Mouse (Mus musculus) cortical plate, adult 2 months (tissue): Measurements from ENCODE around the gene Fam107b. TPM values are rescaled to one million over a fixed set of nuclear protein-coding genes. Genes with fewer than 3 reads are reported as not detected.

Source experiments
- H3K27ac ChIP-seq: fragments of 200-500 bp; 2 replicates; pipeline ENCODE4 v1.5.1; 2012; ENCODE audit warnings: low read length, control low read depth, inconsistent platforms; ENCODE audit not compliant: insufficient read depth
- H3K4me1 ChIP-seq: fragments of 200-500 bp; 2 replicates; pipeline ENCODE4 v1.6.1; 2011; ENCODE audit warnings: low read length; ENCODE audit not compliant: control insufficient read depth, insufficient read depth
- H3K4me3 ChIP-seq: fragments of 200-500 bp; 2 replicates; pipeline ENCODE4 v1.5.1; 2011; ENCODE audit warnings: mild to moderate bottlenecking, low read length, control low read depth; ENCODE audit not compliant: insufficient read depth
- CTCF ChIP-seq: fragments of 200-500 bp; IDR thresholded peaks from 2 replicates; pipeline ENCODE4 v1.5.1; 2011; ENCODE audit warnings: mild to moderate bottlenecking, control low read depth, low read length; ENCODE audit not compliant: insufficient read depth; ENCODE audit errors: extremely low read depth
- POLR2A ChIP-seq: fragments of 200-500 bp; IDR thresholded peaks from 2 replicates; pipeline ENCODE4 v1.6.1; 2011; ENCODE audit warnings: mild to moderate bottlenecking, low read length, control low read depth; ENCODE audit not compliant: insufficient read depth; ENCODE audit errors: extremely low read depth
- polyA plus RNA-seq: library from polyadenylated mRNA; depleted of rRNA; stranded (reverse); fragments of >200 nt; gene quantifications from 2 replicates; pipeline ENCODE4 v1.2.3, GENCODE M21; 2012; rRNA removed

Fam107b gene
- 8.0 and 9.5 TPM in 2 replicates for polyA plus RNA-seq

DNA sequence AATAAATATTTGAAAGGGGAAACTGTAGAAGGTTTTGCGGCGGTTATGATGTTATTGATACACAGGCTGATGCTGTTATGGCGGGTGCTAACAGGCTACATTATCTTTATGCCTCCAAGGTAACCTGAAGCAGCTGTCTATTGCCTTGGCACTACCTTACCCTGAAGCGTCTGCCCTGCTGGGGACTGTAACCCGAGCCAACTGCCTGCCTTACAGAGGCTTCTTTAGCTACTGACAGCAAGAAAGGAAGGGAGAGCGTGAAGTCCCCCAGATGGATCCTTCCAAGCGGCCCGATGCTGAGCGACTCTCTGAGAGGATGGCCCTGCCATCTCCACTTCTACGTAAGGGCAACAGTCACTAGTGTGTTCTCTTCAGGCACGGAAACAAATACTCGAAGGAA lies at the start of gene Fam107b:
Fam107b (plus strand) TSS at position 303 of the 400 bp plus-strand sequence.
- H3K27ac ChIP-seq, result no peak within 1 kb of the TSS
- no peak for TF ChIP-seq CTCF
- TF ChIP-seq POLR2A, result no peak
- H3K4me3 ChIP-seq, result no peak within 1 kb of the TSS
- no peaks in the 10 kb centered on the region for H3K4me1 ChIP-seq

DNA sequence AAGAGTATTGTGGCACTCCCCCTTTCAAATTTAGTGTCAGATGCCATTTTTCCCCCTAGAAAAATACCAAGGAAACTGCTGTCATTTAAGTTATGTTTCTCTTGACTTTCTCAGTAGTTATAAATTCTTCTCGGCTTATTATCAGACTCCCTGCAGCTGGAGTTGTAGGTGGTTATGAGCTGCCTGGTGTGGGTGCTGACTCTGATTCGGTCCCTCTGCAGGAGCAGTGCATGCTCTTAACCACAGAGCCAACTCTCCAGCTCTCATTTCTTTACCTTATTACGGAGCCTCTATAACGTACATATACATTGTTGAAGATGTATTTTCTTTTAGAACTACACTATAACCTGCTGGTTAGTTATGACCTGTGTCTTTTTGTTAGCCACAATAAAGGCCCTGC lies 47.7 kb upstream of the Fam107b start:
- TF ChIP-seq CTCF, result no peak
- TF ChIP-seq POLR2A, result no peak
- H3K27ac ChIP-seq, result no peak overlapping the region
- no peaks in the 10 kb centered on the region for H3K4me1 ChIP-seq

DNA sequence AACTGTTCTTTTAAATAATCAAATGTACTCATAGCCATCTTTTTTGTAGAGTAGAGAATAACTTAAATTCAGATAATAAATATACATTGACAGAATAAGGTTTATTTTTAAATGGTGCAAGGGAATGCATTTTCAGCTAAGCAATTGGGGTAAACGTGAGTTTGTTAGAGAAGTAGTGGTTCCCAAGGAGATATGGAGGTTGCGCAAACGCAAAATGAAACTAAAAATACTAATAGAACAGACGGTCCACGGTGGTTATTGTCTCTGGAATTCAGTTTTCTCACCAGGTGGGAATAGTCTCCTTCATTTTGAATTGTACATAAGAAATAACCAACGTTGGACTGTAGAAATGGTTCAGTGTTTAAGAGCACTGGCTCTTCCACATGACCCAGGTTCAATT lies 44.0 kb upstream of the Fam107b start:
- Histone ChIP-seq H3K4me1 (no peaks in the 10 kb centered on the region), H3K4me3 (no peak overlapping the region), H3K27ac (no peak overlapping the region)
- TF ChIP-seq POLR2A (no peak), CTCF (no peak)

More for the DNA sequence above, 47.7 kb upstream of the Fam107b start:
- H3K4me3 ChIP-seq, result no peak overlapping the region

DNA sequence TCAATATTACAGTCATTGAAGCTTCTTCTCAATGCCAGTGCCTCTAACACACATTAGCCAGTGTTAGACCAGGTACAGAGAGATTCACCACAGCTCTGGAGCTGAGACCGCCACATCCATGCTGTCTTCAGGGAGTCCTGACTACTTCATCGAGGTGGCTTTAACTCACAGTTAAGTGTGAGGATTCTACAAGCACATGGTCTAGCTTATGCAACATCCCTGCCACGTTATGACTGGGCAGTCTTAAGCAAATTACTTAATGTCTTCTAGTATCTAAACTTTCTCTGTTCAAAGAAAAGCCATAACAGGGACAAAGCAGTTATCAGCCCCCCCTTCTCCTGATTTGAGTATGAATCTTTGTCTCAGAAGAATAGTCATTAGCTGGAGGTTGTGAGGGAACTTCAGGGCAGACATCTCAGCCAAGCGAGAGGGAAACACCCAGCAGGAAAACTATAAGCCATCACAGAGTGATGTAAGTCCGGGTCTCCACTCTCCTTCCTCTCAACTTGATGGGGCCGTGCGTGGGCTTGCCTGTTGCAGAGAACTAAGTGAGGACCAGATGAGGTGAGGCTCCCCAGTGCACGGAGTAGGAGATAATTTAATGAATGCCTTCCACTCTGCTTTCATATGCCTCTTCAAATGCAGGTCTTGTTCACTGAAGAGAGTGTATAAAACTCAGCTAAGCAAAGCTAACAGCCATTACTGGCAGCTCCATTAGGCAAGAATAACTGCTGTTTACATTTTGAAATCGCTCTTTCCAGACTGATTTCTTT lies 28.8 kb upstream of the Fam107b start:
- TF ChIP-seq POLR2A, result no peak
- no peak for TF ChIP-seq CTCF
- H3K27ac ChIP-seq, result no peak overlapping the region
- H3K4me1 ChIP-seq, result no peaks in the 10 kb centered on the region
- no peak overlapping the region for H3K4me3 ChIP-seq

DNA sequence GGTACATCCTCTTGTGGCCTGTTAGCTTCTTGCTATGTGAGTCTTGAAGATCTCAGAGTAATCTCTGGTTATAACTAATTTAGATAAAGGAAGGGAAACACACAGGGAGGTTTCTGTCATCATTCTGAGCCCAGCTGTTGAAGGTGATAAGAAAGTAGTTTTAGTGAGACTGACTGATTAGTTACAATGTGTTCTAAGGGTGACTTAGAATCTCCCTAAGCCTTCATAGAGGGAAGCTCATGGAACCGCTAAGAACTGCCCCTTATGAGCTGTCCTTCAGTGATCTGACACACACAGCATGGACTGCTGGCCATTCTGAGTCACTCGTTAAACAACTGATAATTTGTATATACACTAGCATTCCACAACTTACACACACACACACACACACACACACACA lies 24.2 kb upstream of the Fam107b start:
- TF ChIP-seq CTCF, result no peak
- TF ChIP-seq POLR2A, result no peak
- no peaks in the 10 kb centered on the region for H3K4me1 ChIP-seq
- no peak overlapping the region for H3K4me3 ChIP-seq
- H3K27ac ChIP-seq, result no peak overlapping the region

DNA sequence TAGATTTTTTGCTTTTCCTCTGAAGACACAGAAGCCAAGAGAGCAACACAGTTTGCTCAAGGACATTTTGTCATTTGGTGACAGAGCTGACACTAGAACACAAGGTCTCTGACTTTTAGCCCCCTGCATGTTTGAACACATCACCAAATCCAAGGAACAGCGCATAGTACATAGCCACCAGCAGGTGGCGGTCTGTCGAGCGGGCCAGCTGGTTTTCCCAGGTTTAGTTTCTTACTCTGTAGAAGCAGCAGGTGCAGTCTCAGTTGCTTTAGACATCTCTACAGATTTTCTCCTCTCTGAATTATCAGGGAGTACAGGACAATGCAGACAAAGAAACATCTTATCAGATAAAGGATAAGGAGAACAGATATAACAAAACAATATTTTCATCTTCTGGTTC lies 23.7 kb upstream of the Fam107b start:
- no peaks in the 10 kb centered on the region for H3K4me1 ChIP-seq
- H3K4me3 ChIP-seq, result no peak overlapping the region
- TF ChIP-seq CTCF (peak; percentile 75), POLR2A (no peak)
- H3K27ac ChIP-seq, result no peak overlapping the region

DNA sequence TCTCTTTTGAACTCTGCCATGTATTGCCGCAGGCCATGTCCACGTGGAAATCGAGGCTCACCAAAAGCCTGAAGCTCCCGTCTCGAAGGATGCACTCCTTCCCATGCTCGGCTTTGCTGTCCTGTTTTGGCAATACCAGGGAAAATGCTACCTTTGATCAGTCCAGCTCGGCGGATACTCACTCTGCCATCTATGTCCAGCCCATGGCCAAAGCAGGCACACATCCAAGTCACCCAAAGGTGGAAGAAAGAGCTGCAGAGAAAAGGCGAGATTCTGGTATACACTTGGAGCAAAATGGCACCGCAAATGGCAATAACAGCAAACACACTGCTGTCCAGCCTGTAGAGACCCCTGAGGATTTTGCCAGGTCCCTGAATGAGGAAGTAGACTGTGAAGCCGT lies 318 bp downstream of the Fam107b start:
- TF ChIP-seq POLR2A (no peak), CTCF (no peak)
- H3K4me3 ChIP-seq, result no peak overlapping the region
- no peak overlapping the region for H3K27ac ChIP-seq
- H3K4me1 ChIP-seq, result no peaks in the 10 kb centered on the region

DNA sequence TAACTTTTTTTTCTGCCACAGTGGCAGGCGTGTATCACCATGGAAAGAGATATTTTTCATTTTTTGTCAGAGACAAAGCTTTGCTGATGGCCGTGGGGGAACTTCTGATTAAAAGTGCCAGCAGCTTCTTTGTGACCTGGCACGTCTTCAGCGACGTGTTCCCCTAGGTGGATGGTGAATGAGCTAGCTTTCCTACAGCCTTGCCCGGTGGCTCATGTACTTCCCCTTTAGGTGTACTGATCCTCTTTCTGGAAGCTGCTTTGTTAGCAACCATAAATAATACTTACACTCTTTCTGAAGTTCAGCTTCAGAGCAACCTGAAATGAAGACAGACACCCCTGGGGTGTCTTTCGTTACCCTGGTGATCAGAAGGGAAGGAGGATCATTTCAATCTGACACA lies 3.6 kb downstream of the Fam107b start:
- no peaks in the 10 kb centered on the region for H3K4me1 ChIP-seq
- TF ChIP-seq POLR2A, result no peak
- TF ChIP-seq CTCF, result no peak
- H3K27ac ChIP-seq, result no peak overlapping the region
- no peak overlapping the region for H3K4me3 ChIP-seq

DNA sequence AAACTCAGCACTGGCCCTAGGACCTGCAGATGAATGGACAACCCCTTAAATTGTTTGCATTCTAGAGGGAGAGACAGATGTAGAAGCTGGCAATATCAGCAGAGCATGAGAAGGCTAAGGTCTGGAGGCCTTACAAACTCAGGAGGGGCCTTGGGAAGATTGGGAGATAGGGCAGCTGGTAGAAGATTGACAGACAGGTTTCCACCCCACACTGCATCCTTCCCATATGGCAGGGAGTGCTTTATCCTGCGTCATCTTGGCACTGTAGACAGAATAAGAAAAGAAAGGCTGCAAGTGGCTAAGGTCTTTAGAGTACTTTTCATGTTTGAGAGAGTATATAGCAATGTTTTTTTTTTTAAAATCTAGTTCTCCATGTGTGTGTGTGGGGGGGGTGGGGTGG lies 4.9 kb downstream of the Fam107b start:
- TF ChIP-seq CTCF (no peak), POLR2A (no peak)
- Histone ChIP-seq H3K4me1 (no peaks in the 10 kb centered on the region), H3K27ac (no peak overlapping the region), H3K4me3 (no peak overlapping the region)

DNA sequence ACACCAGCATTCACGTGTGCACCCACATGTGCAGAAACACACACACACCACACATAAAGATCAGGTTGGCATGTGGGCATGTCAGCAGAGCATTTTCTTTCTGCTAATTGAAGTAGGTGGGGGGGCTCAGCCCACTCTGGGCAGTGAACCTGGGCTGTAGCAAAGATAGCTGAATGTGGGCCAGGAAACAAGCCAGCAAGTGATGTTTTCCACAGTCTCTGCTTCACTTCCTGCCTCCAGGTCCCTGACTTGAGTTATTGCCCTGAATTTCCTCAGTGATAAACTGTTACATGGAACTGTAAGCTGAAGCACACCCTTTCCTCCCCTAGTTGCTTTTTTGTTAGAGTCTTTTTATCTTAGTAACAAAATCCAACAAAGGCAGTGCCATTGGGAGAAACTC lies 6.1 kb downstream of the Fam107b start:
- Histone ChIP-seq H3K4me3 (no peak overlapping the region), H3K4me1 (no peaks in the 10 kb centered on the region), H3K27ac (no peak overlapping the region)
- TF ChIP-seq CTCF, result no peak
- TF ChIP-seq POLR2A, result no peak
